Mouse (Mus musculus): ENCODE measurements around the gene Camk2n2.
A peak's percentile ranks its signal among the peaks of the same experiment; 100 is the strongest.

Camk2n2 gene

GRCm38 (mm10) chr16:20610501-20611356, 10.4 kb downstream of the Camk2n2 start:
- peak; percentile 93 for DNase-seq (ENCODE audit: low read depth)

- no peak for DNase-seq (ENCODE audit: low read depth)
Measured at GRCm38 (mm10) chr16:20604705-20605104, 16.4 kb downstream of the Camk2n2 start.

- no peak for DNase-seq (ENCODE audit: low read depth)
Measured at GRCm38 (mm10) chr16:20600511-20600910, 20.6 kb downstream of the Camk2n2 start.

- DNase-seq (ENCODE audit: low read depth) = no peak
Measured at GRCm38 (mm10) chr16:20596687-20597441, 24.2 kb downstream of the Camk2n2 start.

- DNase-seq (ENCODE audit: low read depth) = no peak
Measured at GRCm38 (mm10) chr16:20595737-20596136, 25.4 kb downstream of the Camk2n2 start.

- DNase-seq (ENCODE audit: low read depth) = no peak
Measured at GRCm38 (mm10) chr16:20595060-20595673, 25.9 kb downstream of the Camk2n2 start.

- DNase-seq (ENCODE audit: low read depth) = no peak
Measured at GRCm38 (mm10) chr16:20591076-20591705, 29.9 kb downstream of the Camk2n2 start.

GRCm38 (mm10) chr16:20590680-20591038, 30.4 kb downstream of the Camk2n2 start:
- no peak for DNase-seq (ENCODE audit: low read depth)

- no peak for DNase-seq (ENCODE audit: low read depth)
Measured at GRCm38 (mm10) chr16:20589939-20590679, 31.0 kb downstream of the Camk2n2 start.

- DNase-seq (ENCODE audit: low read depth) = no peak
Measured at GRCm38 (mm10) chr16:20589366-20589938, 31.6 kb downstream of the Camk2n2 start, which contains the start of gene Vwa5b2. Gene Vwa5b2, plus strand, starts transcription at chr16:20589471.
